Mouse (Mus musculus): ENCODE results near the gene Dlx3. TPM values are rescaled to one million over a fixed set of nuclear protein-coding genes. Genes with fewer than 3 reads are reported as not detected.
A peak's percentile ranks its signal among the peaks of the same experiment; 100 is the strongest.

Gene Dlx3
- polyA plus RNA-seq, 1 experiment from 2014 or later: 1.3 TPM

- Histone ChIP-seq H3K4me1 (peaks cover 33% of the 10 kb centered on the region), H3K27ac (replicated peaks) (no peak overlapping the region), H3K9me3 (replicated peaks) (no peaks in the 10 kb centered on the region), H3K36me3 (no peaks in the 10 kb centered on the region), H3K27me3 (ENCODE audit: low read depth, poor library complexity, severe bottlenecking) (peaks cover 60% of the 10 kb centered on the region), H3K4me3 (no peak overlapping the region)
- no peak for DNase-seq (ENCODE audit: low spot score)
- WGBS: 85% methylated on average over 6 of the region's 6 CpGs
Measured at GRCm38 (mm10) chr11:95079256-95079875, 40.6 kb upstream of the Dlx3 start.

- no peaks in the 10 kb centered on the region for H3K36me3 ChIP-seq
- peaks cover 45% of the 10 kb centered on the region for H3K27me3 ChIP-seq (ENCODE audit: low read depth, poor library complexity, severe bottlenecking)
- no peaks in the 10 kb centered on the region for H3K9me3 ChIP-seq (replicated peaks)
- no peak overlapping the region for H3K27ac ChIP-seq (replicated peaks)
- H3K4me3 ChIP-seq: no peak overlapping the region
- 85% methylated on average over 6 of the region's 6 CpGs for WGBS
- no peak for DNase-seq (ENCODE audit: low spot score)
- H3K4me1 ChIP-seq: peaks cover 35% of the 10 kb centered on the region
Measured at GRCm38 (mm10) chr11:95080783-95081182, 39.1 kb upstream of the Dlx3 start.

- peaks cover 39% of the 10 kb centered on the region for H3K4me1 ChIP-seq
Measured at GRCm38 (mm10) chr11:95082896-95083295, 37.0 kb upstream of the Dlx3 start.

GRCm38 (mm10) chr11:95084175-95084574, 35.7 kb upstream of the Dlx3 start:
- no peak for DNase-seq (ENCODE audit: low spot score)
- Histone ChIP-seq H3K4me3 (no peak overlapping the region), H3K27me3 (ENCODE audit: low read depth, poor library complexity, severe bottlenecking) (peaks cover 18% of the 10 kb centered on the region), H3K4me1 (peaks cover 45% of the 10 kb centered on the region), H3K9me3 (replicated peaks) (no peaks in the 10 kb centered on the region), H3K36me3 (no peaks in the 10 kb centered on the region), H3K27ac (replicated peaks) (no peak overlapping the region)
- 27% methylated on average over 4 of the region's 4 CpGs for WGBS

More at GRCm38 (mm10) chr11:95082896-95083295, 37.0 kb upstream of the Dlx3 start:
- H3K27me3 ChIP-seq (ENCODE audit: low read depth, poor library complexity, severe bottlenecking): peaks cover 30% of the 10 kb centered on the region
- no peaks in the 10 kb centered on the region for H3K9me3 ChIP-seq (replicated peaks)
- H3K36me3 ChIP-seq: no peaks in the 10 kb centered on the region
- WGBS: 92% methylated on average over 7 of the region's 7 CpGs
- H3K4me3 ChIP-seq: no peak overlapping the region
- no peak for DNase-seq (ENCODE audit: low spot score)
- no peak overlapping the region for H3K27ac ChIP-seq (replicated peaks)

- Histone ChIP-seq H3K27me3 (ENCODE audit: low read depth, poor library complexity, severe bottlenecking) (peaks cover 10% of the 10 kb centered on the region), H3K4me3 (no peak overlapping the region), H3K4me1 (peaks cover 46% of the 10 kb centered on the region), H3K36me3 (no peaks in the 10 kb centered on the region), H3K27ac (replicated peaks) (no peak overlapping the region), H3K9me3 (replicated peaks) (no peaks in the 10 kb centered on the region)
- peak; percentile 47 for DNase-seq (ENCODE audit: low spot score)
- 38% methylated on average over 5 of the region's 5 CpGs for WGBS
Measured at GRCm38 (mm10) chr11:95084811-95085382, 35.0 kb upstream of the Dlx3 start.

- Histone ChIP-seq H3K4me3 (no peak overlapping the region), H3K27me3 (ENCODE audit: low read depth, poor library complexity, severe bottlenecking) (peaks cover 6% of the 10 kb centered on the region; the same call in 1 of the 2 replicates), H3K36me3 (no peaks in the 10 kb centered on the region), H3K9me3 (replicated peaks) (no peaks in the 10 kb centered on the region), H3K27ac (replicated peaks) (peak overlapping the region; percentile 68), H3K4me1 (peaks cover 46% of the 10 kb centered on the region)
- no peak for DNase-seq (ENCODE audit: low spot score)
- 18% methylated on average over 5 of the region's 5 CpGs for WGBS
Measured at GRCm38 (mm10) chr11:95085710-95086109, 34.2 kb upstream of the Dlx3 start.

- Histone ChIP-seq H3K27ac (replicated peaks) (peak overlapping the region; percentile 68), H3K4me3 (no peak overlapping the region)
- WGBS: 55% methylated on average over 5 of the region's 5 CpGs
Measured at GRCm38 (mm10) chr11:95086229-95086628, 33.7 kb upstream of the Dlx3 start.

GRCm38 (mm10) chr11:95087301-95088228, 32.4 kb upstream of the Dlx3 start:
- H3K9me3 ChIP-seq (replicated peaks): no peaks in the 10 kb centered on the region
- no peaks in the 10 kb centered on the region for H3K36me3 ChIP-seq
- WGBS: 70% methylated on average over 17 of the region's 17 CpGs
- H3K27me3 ChIP-seq (ENCODE audit: low read depth, poor library complexity, severe bottlenecking): 0 out of 2 replicates have a peak, but pooled peaks cover 6% of the 10 kb centered on the region
- H3K4me3 ChIP-seq: no peak overlapping the region
- peaks cover 46% of the 10 kb centered on the region for H3K4me1 ChIP-seq
- peak overlapping the region; percentile 29; the same call in 1 of the 2 replicates for H3K27ac ChIP-seq (replicated peaks)
- no peak for DNase-seq (ENCODE audit: low spot score)

More at GRCm38 (mm10) chr11:95086229-95086628, 33.7 kb upstream of the Dlx3 start:
- Histone ChIP-seq H3K36me3 (no peaks in the 10 kb centered on the region), H3K27me3 (ENCODE audit: low read depth, poor library complexity, severe bottlenecking) (peaks cover 6% of the 10 kb centered on the region; the same call in 1 of the 2 replicates), H3K4me1 (peaks cover 46% of the 10 kb centered on the region), H3K9me3 (replicated peaks) (no peaks in the 10 kb centered on the region)
- DNase-seq (ENCODE audit: low spot score): no peak

GRCm38 (mm10) chr11:95088286-95088685, 31.6 kb upstream of the Dlx3 start:
- Histone ChIP-seq H3K27ac (replicated peaks) (no peak overlapping the region), H3K9me3 (replicated peaks) (no peaks in the 10 kb centered on the region), H3K36me3 (no peaks in the 10 kb centered on the region), H3K4me1 (peaks cover 46% of the 10 kb centered on the region), H3K27me3 (ENCODE audit: low read depth, poor library complexity, severe bottlenecking) (0 out of 2 replicates have a peak, but pooled peaks cover 6% of the 10 kb centered on the region), H3K4me3 (no peak overlapping the region)
- WGBS: 58% methylated on average over 7 of the region's 7 CpGs
- no peak for DNase-seq (ENCODE audit: low spot score)

- Histone ChIP-seq H3K27ac (replicated peaks) (no peak overlapping the region), H3K9me3 (replicated peaks) (no peaks in the 10 kb centered on the region), H3K36me3 (no peaks in the 10 kb centered on the region), H3K27me3 (ENCODE audit: low read depth, poor library complexity, severe bottlenecking) (0 out of 2 replicates have a peak, but pooled peaks cover 6% of the 10 kb centered on the region), H3K4me1 (peaks cover 42% of the 10 kb centered on the region), H3K4me3 (no peak overlapping the region)
- 86% methylated on average over 16 of the region's 16 CpGs for WGBS
- DNase-seq (ENCODE audit: low spot score): no peak
Measured at GRCm38 (mm10) chr11:95088857-95089779, 30.8 kb upstream of the Dlx3 start.

GRCm38 (mm10) chr11:95093077-95093476, 26.8 kb upstream of the Dlx3 start:
- 80% methylated on average over 5 of the region's 5 CpGs for WGBS
- DNase-seq (ENCODE audit: low spot score): no peak
- Histone ChIP-seq H3K4me3 (no peak overlapping the region), H3K4me1 (peaks cover 28% of the 10 kb centered on the region), H3K9me3 (replicated peaks) (no peaks in the 10 kb centered on the region), H3K27ac (replicated peaks) (no peak overlapping the region), H3K27me3 (ENCODE audit: low read depth, poor library complexity, severe bottlenecking) (no peaks in the 10 kb centered on the region), H3K36me3 (no peaks in the 10 kb centered on the region)

GRCm38 (mm10) chr11:95095596-95095995, 24.3 kb upstream of the Dlx3 start:
- WGBS: 81% methylated on average over 10 of the region's 10 CpGs

More at GRCm38 (mm10) chr11:95095596-95095995, 24.3 kb upstream of the Dlx3 start:
- Histone ChIP-seq H3K36me3 (no peaks in the 10 kb centered on the region), H3K4me1 (peaks cover 33% of the 10 kb centered on the region), H3K27ac (replicated peaks) (no peak overlapping the region), H3K4me3 (no peak overlapping the region), H3K9me3 (replicated peaks) (no peaks in the 10 kb centered on the region), H3K27me3 (ENCODE audit: low read depth, poor library complexity, severe bottlenecking) (0 out of 2 replicates have a peak, but pooled peaks cover 2% of the 10 kb centered on the region)
- DNase-seq (ENCODE audit: low spot score): no peak
